Mouse (Mus musculus) neural tube, embryonic 12.5 days (tissue): Measurements from ENCODE around the gene 9130023H24Rik. TPM values are rescaled to one million over a fixed set of nuclear protein-coding genes. Genes with fewer than 3 reads are reported as not detected.
A peak's percentile ranks its signal among the peaks of the same experiment; 100 is the strongest.

Experiments
- ATAC-seq: fragments of 200-750 bp; cut with Nextera tagmentation; 2 replicates; pipeline ENCODE4 v1.8.0; 2017; ENCODE audit warnings: low read depth, mild to moderate bottlenecking, moderate TSS enrichment, moderate library complexity; ENCODE audit not compliant: low FRiP score
- H3K27ac ChIP-seq: fragments of 300-500 bp; sonication (generic); 2 replicates; pipeline ENCODE4 v1.5.1; 2016
- H3K27me3 ChIP-seq: fragments of 300-500 bp; sonication (generic); replicated peaks from 2 replicates; pipeline ENCODE4 v1.6.1; 2016; ENCODE audit warnings: mild to moderate bottlenecking
- H3K36me3 ChIP-seq: fragments of 300-500 bp; sonication (generic); 2 replicates; pipeline ENCODE4 v1.6.1; 2016; ENCODE audit warnings: mild to moderate bottlenecking
- H3K4me1 ChIP-seq: fragments of 300-500 bp; sonication (generic); 2 replicates; pipeline ENCODE4 v1.6.1; 2016
- H3K4me2 ChIP-seq: fragments of 300-500 bp; sonication (generic); replicated peaks from 2 replicates; pipeline ENCODE4 v1.6.1; 2016; ENCODE audit warnings: mild to moderate bottlenecking
- H3K4me3 ChIP-seq: fragments of 300-500 bp; sonication (generic); 2 replicates; pipeline ENCODE4 v1.5.1; 2016
- H3K9ac ChIP-seq: fragments of 300-500 bp; sonication (generic); 2 replicates; pipeline ENCODE4 v1.6.1; 2016; ENCODE audit warnings: mild to moderate bottlenecking
- H3K9me3 ChIP-seq: fragments of 300-500 bp; sonication (generic); 2 replicates; pipeline ENCODE4 v1.6.1; 2016; ENCODE audit warnings: mild to moderate bottlenecking
- WGBS: fragments of 180-500 bp; shearing (Covaris S2); methylation state at CpG from one replicate; pipeline ENCODE4 v1.1.7; 2016; 5-methylcytosine and 5-hydroxymethylcytosine counted together
- polyA plus RNA-seq: library from polyadenylated mRNA; unstranded; fragments of >200 nt; fragmentation: Nextera tagmentation; extraction: Ambion mirVana; gene quantifications from 2 replicates; pipeline ENCODE4 v1.2.1, GENCODE M21; 2016

Gene 9130023H24Rik
- polyA plus RNA-seq, 1 experiment from 2014 or later = 12.6 TPM

DNA sequence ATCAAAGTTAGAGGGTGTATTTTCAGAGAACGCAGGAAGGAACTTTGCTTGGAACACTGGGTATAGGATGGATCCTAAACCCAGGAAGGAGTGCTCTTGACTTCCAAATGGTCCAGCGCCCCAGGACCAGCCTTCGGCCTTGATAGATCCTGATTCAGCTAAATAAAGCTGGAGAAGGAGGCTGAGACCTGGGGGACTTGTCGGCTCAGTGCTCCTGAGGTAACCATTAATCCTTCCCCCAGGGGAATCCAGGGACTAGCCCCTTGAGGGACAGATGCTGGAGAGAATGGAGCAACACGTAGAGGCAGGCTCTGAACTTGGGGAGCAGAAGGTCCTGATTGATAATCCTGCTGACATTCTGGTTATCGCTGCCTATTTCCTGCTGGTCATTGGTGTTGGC, 27.6 kb upstream of the 9130023H24Rik start, which contains the start of gene Slc5a2:
Gene Slc5a2 (plus strand): TSS at position 247 of the 400 bp plus-strand sequence.
- no peaks in the 10 kb centered on the region for H3K4me1 ChIP-seq
- H3K4me2 ChIP-seq = no peak within 1 kb of the TSS
- no peaks in the 10 kb centered on the region for H3K9me3 ChIP-seq
- no peak within 1 kb of the TSS for H3K9ac ChIP-seq
- WGBS = 86% methylated on average over 6 of the region's 6 CpGs
- no peak for ATAC-seq
- H3K36me3 ChIP-seq = peaks cover 3% of the 10 kb centered on the region; the same call in 1 of the 2 replicates
- no peak within 1 kb of the TSS for H3K4me3 ChIP-seq
- H3K27ac ChIP-seq = no peak within 1 kb of the TSS
- H3K27me3 ChIP-seq = no peaks in the 10 kb centered on the region

DNA sequence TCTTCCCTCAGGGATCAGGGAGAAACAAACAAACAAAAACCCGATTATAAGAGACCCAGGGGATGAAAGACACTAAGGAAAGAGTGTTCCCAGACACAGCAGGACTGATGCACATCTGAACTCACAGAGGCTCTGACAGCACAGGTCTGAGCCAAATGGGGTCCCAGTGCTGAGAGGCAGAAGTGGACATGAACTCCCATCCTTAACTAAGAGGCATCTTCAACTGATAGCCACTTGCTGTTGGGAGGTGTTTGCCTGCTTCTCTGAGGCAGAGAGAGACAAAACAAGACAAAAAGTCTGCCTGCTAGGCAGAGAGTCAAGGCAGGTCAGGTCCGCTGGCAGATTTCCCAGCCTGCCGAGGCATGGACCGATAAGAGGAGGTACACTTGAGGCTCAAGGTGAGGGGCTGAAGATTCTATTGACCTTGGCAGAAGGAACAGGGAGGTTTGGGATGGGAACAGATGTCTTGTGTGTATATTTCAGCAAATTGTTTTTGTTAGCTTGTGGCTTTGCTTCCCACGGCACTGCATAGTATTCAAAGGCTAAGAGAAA, 19.0 kb upstream of the 9130023H24Rik start:
- no peak for ATAC-seq
- Histone ChIP-seq H3K9ac (no peak overlapping the region), H3K4me1 (peaks cover 10% of the 10 kb centered on the region; the same call in 1 of the 2 replicates), H3K4me3 (no peak overlapping the region), H3K4me2 (no peak overlapping the region), H3K27ac (no peak overlapping the region), H3K36me3 (no peaks in the 10 kb centered on the region), H3K9me3 (no peaks in the 10 kb centered on the region), H3K27me3 (no peaks in the 10 kb centered on the region)
- 67% methylated on average over 5 of the region's 5 CpGs for WGBS

DNA sequence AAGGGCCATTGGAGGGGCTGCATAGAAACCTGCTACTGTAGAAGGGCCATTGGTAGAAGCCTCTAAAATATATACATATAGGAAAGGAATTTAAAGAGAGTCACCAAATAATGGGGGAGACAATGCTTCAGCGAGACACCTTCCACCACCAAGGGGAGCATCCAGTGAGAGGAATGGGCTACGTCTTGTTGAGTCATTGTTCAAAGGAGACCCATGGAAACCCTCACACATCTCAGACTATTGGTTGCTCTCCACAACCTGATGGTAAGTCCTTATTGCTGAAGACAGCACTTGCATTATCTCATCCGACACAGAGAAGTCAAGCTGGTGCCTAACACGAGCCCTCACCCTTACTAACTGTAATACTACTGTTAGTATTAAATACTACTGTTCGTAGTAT, 17.9 kb upstream of the 9130023H24Rik start:
- Histone ChIP-seq H3K9me3 (no peaks in the 10 kb centered on the region), H3K27ac (no peak overlapping the region), H3K36me3 (no peaks in the 10 kb centered on the region), H3K4me2 (no peak overlapping the region), H3K4me3 (no peak overlapping the region), H3K27me3 (no peaks in the 10 kb centered on the region), H3K4me1 (peaks cover 10% of the 10 kb centered on the region; the same call in 1 of the 2 replicates), H3K9ac (no peak overlapping the region)
- 88% methylated on average over 5 of the region's 5 CpGs for WGBS
- no peak for ATAC-seq

DNA sequence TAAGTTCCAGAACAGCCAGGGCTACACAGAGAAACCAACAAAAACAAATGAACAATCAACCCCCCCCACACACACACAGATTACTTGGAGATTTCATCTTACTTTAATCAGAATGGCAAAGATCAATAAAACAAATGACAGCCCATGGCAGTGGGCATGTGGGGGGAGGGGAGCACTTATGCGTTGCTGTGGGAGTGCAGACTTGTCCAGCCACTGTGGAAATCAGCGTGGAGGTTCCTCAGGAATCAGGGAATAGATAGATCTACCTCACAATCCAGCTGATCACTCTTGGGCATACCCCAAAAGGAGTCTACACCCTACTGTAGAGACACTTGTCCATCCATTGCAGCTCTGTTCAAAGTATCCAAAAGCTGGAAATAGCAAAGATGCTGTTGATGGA, 17.1 kb upstream of the 9130023H24Rik start:
- H3K4me1 ChIP-seq = peaks cover 10% of the 10 kb centered on the region; the same call in 1 of the 2 replicates
- H3K4me2 ChIP-seq = no peak overlapping the region
- no peaks in the 10 kb centered on the region for H3K9me3 ChIP-seq
- H3K27ac ChIP-seq = no peak overlapping the region
- ATAC-seq = no peak
- H3K36me3 ChIP-seq = no peaks in the 10 kb centered on the region
- H3K9ac ChIP-seq = no peak overlapping the region
- H3K4me3 ChIP-seq = no peak overlapping the region
- H3K27me3 ChIP-seq = no peaks in the 10 kb centered on the region
- 61% methylated on average over 2 of the region's 2 CpGs for WGBS

DNA sequence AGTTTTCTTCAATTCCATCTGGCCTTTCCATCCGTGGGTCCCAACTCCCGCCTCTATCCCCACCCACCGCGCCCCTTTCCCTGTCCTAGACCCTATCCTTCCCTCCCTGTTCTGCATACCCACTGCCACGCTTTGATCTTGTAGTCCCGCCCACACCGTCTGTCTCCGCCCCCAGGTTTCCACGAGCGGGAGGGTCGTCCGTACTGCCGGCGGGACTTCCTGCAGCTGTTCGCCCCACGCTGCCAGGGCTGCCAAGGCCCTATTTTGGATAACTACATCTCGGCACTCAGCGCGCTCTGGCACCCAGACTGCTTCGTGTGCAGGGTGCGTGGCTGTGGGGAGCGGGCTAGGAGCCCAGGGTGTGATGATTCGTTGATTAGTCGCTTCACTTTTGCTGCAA, 14.8 kb upstream of the 9130023H24Rik start:
- peak overlapping the region; percentile 53 for H3K9ac ChIP-seq
- H3K36me3 ChIP-seq = no peaks in the 10 kb centered on the region; the same call in 1 of the 2 replicates
- H3K4me1 ChIP-seq = peaks cover 10% of the 10 kb centered on the region; the same call in 1 of the 2 replicates
- peak overlapping the region; percentile 66 for H3K4me2 ChIP-seq
- ATAC-seq = 0 out of 2 replicates have a peak, but pooled peaks have one; percentile 61
- H3K27ac ChIP-seq = no peak overlapping the region
- 10% methylated on average over 24 of the region's 24 CpGs for WGBS
- no peaks in the 10 kb centered on the region for H3K27me3 ChIP-seq
- H3K9me3 ChIP-seq = no peaks in the 10 kb centered on the region
- peak overlapping the region; percentile 24 for H3K4me3 ChIP-seq

GRCm38 (mm10) chr7:128251946-128252345, 14.1 kb upstream of the 9130023H24Rik start:
- WGBS = 51% methylated on average over 12 of the region's 12 CpGs
- no peak for ATAC-seq
- Histone ChIP-seq H3K27ac (no peak overlapping the region), H3K36me3 (no peaks in the 10 kb centered on the region; the same call in 1 of the 2 replicates), H3K4me3 (no peak overlapping the region), H3K9ac (peak overlapping the region; percentile 29; the same call in 1 of the 2 replicates), H3K27me3 (no peaks in the 10 kb centered on the region), H3K4me2 (peak overlapping the region; percentile 66), H3K9me3 (no peaks in the 10 kb centered on the region), H3K4me1 (peaks cover 10% of the 10 kb centered on the region; the same call in 1 of the 2 replicates)

DNA sequence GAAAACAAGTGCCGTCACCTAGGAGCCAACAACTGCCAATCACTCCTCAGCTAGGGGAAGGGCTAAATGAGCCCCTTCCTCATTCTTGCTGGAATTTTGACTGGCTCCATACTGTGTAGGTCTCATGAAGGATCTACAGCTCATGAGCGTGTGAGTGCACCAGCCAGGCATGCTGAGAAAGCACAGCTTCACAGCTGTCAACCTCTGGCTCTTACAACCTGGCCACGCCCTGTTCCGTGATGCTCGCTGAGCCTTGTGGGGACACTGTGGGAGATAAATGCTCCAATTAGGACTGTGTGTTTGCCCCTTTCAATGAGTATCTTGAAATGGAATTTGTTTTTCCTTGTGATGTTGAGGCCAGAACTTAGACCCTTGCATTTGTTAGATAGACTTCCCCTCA, 12.2 kb upstream of the 9130023H24Rik start:
- no peak overlapping the region for H3K4me2 ChIP-seq
- H3K27me3 ChIP-seq = 0 out of 2 replicates have a peak, but pooled peaks cover 5% of the 10 kb centered on the region
- ATAC-seq = no peak
- H3K9ac ChIP-seq = no peak overlapping the region
- H3K9me3 ChIP-seq = no peaks in the 10 kb centered on the region
- no peak overlapping the region for H3K4me3 ChIP-seq
- no peak overlapping the region for H3K27ac ChIP-seq
- peaks cover 4% of the 10 kb centered on the region for H3K36me3 ChIP-seq
- H3K4me1 ChIP-seq = peaks cover 19% of the 10 kb centered on the region
- WGBS = 85% methylated on average over 5 of the region's 5 CpGs

DNA sequence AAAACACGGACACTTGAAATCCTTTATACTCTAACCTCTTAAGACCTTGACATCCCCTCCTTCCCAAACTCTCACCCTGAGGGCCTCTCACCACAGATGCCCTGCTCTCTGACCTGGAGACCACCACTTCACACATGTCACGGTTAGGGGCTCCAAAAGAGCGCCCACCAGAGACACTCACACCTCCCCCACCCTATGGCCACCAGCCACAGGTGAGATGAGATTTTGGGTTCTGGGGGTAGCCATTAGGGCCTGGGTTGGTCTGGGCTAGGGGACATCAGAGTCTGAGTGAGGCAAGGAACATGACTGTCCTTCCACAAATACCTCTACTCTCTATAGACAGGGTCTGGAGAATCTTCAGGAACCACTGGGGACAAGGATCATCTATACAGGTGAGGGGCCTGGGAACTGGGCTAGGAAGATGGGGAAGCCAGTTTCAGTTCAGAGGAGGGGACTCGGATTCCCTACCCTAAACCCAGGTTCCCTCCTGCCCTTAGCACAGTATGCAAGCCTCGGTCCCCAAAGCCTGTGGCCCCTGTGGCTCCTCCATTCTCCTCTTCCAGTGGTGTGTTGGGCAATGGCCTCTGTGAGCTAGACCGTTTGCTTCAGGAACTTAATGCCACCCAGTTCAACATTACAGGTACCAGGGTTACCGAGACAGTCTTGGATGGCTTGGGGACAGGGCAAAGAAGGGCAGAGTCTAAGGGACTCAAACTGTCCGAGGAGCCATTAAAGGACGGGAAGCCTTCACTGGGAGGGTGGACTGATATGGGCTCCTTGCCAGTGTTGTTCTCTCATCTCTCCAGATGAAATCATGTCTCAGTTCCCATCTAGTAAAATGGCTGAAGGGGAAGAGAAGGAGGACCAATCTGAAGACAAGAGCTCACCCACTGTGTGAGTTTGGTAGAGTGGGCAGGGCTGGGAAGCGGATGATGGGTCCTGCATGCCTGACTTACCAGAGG, 10.5 kb upstream of the 9130023H24Rik start:
- peak overlapping the region; percentile 73 for H3K4me2 ChIP-seq

GRCm38 (mm10) chr7:128247443-128247842, 9.6 kb upstream of the 9130023H24Rik start:
- Histone ChIP-seq H3K4me2 (peak overlapping the region; percentile 73), H3K4me3 (peak overlapping the region; percentile 41), H3K36me3 (peaks cover 25% of the 10 kb centered on the region), H3K9ac (peak overlapping the region; percentile 63), H3K27me3 (0 out of 2 replicates have a peak, but pooled peaks cover 5% of the 10 kb centered on the region), H3K4me1 (peaks cover 16% of the 10 kb centered on the region), H3K27ac (no peak overlapping the region), H3K9me3 (no peaks in the 10 kb centered on the region)
- WGBS = 2% methylated on average over 13 of the region's 13 CpGs
- ATAC-seq = peak; percentile 85

More for the DNA sequence above, 10.5 kb upstream of the 9130023H24Rik start:
- Histone ChIP-seq H3K4me3 (no peak overlapping the region), H3K9ac (no peak overlapping the region), H3K36me3 (peaks cover 16% of the 10 kb centered on the region), H3K27me3 (0 out of 2 replicates have a peak, but pooled peaks cover 5% of the 10 kb centered on the region), H3K4me1 (peaks cover 19% of the 10 kb centered on the region), H3K27ac (no peak overlapping the region), H3K9me3 (no peaks in the 10 kb centered on the region)
- WGBS = 85% methylated on average over 10 of the region's 10 CpGs
- no peak for ATAC-seq

- Histone ChIP-seq H3K36me3 (peaks cover 32% of the 10 kb centered on the region), H3K4me2 (peak within 1 kb of the TSS; percentile 73), H3K4me1 (peaks cover 9% of the 10 kb centered on the region), H3K27ac (peak within 1 kb of the TSS; percentile 54; the same call in 1 of the 2 replicates), H3K27me3 (0 out of 2 replicates have a peak, but pooled peaks cover 5% of the 10 kb centered on the region), H3K9me3 (no peaks in the 10 kb centered on the region), H3K4me3 (peak within 1 kb of the TSS; percentile 41), H3K9ac (peak within 1 kb of the TSS; percentile 63)
- ATAC-seq = peak; percentile 54
- 2% methylated on average over 21 of the region's 30 CpGs for WGBS
Observed at GRCm38 (mm10) chr7:128246496-128247391, 8.9 kb upstream of the 9130023H24Rik start, which contains the start of gene Tgfb1i1. Tgfb1i1 (plus strand) TSS chr7:128246812.

GRCm38 (mm10) chr7:128245547-128245946, 7.7 kb upstream of the 9130023H24Rik start:
- WGBS = 85% methylated on average over 4 of the region's 4 CpGs
- Histone ChIP-seq H3K27me3 (0 out of 2 replicates have a peak, but pooled peaks cover 5% of the 10 kb centered on the region), H3K27ac (no peak overlapping the region), H3K9ac (no peak overlapping the region), H3K4me3 (no peak overlapping the region), H3K36me3 (peaks cover 41% of the 10 kb centered on the region), H3K4me2 (no peak overlapping the region), H3K9me3 (no peaks in the 10 kb centered on the region), H3K4me1 (peaks cover 9% of the 10 kb centered on the region)
- ATAC-seq = no peak
